Mouse (Mus musculus) spleen, adult 2 months (tissue): ENCODE data around the gene Olfr1359.

ENCODE experiments used
- CTCF ChIP-seq: fragments of 200-500 bp; IDR thresholded peaks from 2 replicates; pipeline ENCODE4 v1.5.1; 2011; ENCODE audit warnings: mild to moderate bottlenecking, inconsistent platforms; ENCODE audit not compliant: insufficient read depth, insufficient read length, insufficient replicate concordance; ENCODE audit errors: extremely low read depth
- POLR2A ChIP-seq: fragments of 200-500 bp; IDR thresholded peaks from 2 replicates; pipeline ENCODE4 v1.6.1; 2011; ENCODE audit warnings: low read depth, low read length, inconsistent platforms

DNA sequence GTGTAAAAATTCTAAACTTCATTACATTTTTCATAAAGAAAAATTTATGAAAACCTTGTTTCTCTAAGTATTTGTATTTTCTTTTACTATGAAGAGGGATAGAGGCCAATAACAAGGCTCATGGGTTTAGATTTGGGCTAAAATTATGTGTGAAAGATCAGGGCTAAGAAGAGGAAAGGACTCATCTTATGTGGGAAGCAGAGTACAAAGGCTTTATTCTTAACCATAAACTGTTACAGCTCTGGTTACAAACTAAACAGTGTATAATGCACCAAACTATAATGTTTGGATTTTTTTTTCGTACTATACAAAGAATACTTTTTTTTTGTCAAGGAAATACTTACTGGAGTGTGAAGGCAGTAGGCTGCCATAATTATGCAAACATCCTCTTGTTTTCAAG lies 57.8 kb downstream of the Olfr1359 start:
- TF ChIP-seq CTCF (no peak), POLR2A (no peak)
